Mouse (Mus musculus) mouse embryonic stem cell (cell line): ENCODE data around the gene Msh5.

Experiments
- in situ Hi-C, 2 experiments: fragments of 300-500 bp; cut with MboI; formaldehyde crosslinking; loops; 1 replicate in 1 of 2; 3 replicates in 1 of 2; pipeline ENCODE4 v1.14.3; 2019 to 2020; ENCODE audit warnings: low sequenced_read_pairs in 2 of 2, low pct_unique_long_range_greater_than_20kb in 1 of 2, mixed read lengths in 1 of 2; ENCODE audit not compliant: unreplicated experiment in 1 of 2

Gene Msh5

GRCm38 (mm10) chr17:35029691-35030532 is 16.6 kb downstream of the Msh5 start:
- in situ Hi-C loops = no loop called here

GRCm38 (mm10) chr17:35028315-35028714 is 18.2 kb downstream of the Msh5 start:
- in situ Hi-C loops = no loop called here

GRCm38 (mm10) chr17:35027277-35028068 is 19.1 kb downstream of the Msh5 start, which contains the start of gene Sapcd1:
Sapcd1 (minus strand) TSS chr17:35028016.
- in situ Hi-C loops = no loop called here

- in situ Hi-C loops = no loop called here
Measured at GRCm38 (mm10) chr17:35026206-35026605, 20.3 kb downstream of the Msh5 start.

- in situ Hi-C loops = loop anchor here in 1 of 2 experiments (5.0 kb wide), 1 partner anchor 87 kb away; no protein-coding TSS in a partner anchor
Measured at GRCm38 (mm10) chr17:35024691-35025488, 21.7 kb downstream of the Msh5 start.

- in situ Hi-C loops = loop anchor here in 1 of 2 experiments (5.0 kb wide), 1 partner anchor 88 kb away; no protein-coding TSS in a partner anchor
Measured at GRCm38 (mm10) chr17:35024261-35024660, 22.3 kb downstream of the Msh5 start.

- in situ Hi-C loops = loop anchor here in 1 of 2 experiments (5.0 kb wide), 1 partner anchor 89 kb away; no protein-coding TSS in a partner anchor
Measured at GRCm38 (mm10) chr17:35023756-35024155, 22.8 kb downstream of the Msh5 start.

GRCm38 (mm10) chr17:35023221-35023620 is 23.3 kb downstream of the Msh5 start:
- in situ Hi-C loops = loop anchor here in 1 of 2 experiments (5.0 kb wide), 1 partner anchor 89 kb away; no protein-coding TSS in a partner anchor

GRCm38 (mm10) chr17:35022541-35023060 is 23.9 kb downstream of the Msh5 start:
- in situ Hi-C loops = loop anchor here in 1 of 2 experiments (5.0 kb wide), 1 partner anchor 90 kb away; no protein-coding TSS in a partner anchor

GRCm38 (mm10) chr17:35021842-35022477 is 24.6 kb downstream of the Msh5 start:
- in situ Hi-C loops = loop anchor here in 1 of 2 experiments (5.0 kb wide), 1 partner anchor 90 kb away; no protein-coding TSS in a partner anchor

- in situ Hi-C loops = loop anchor here in 1 of 2 experiments (5.0 kb wide), 1 partner anchor 91 kb away; no protein-coding TSS in a partner anchor
Measured at GRCm38 (mm10) chr17:35021163-35021808, 25.3 kb downstream of the Msh5 start.

GRCm38 (mm10) chr17:35020551-35020950 is 26.0 kb downstream of the Msh5 start:
- in situ Hi-C loops = loop anchor here in 1 of 2 experiments (5.0 kb wide), 1 partner anchor 92 kb away; no protein-coding TSS in a partner anchor

- in situ Hi-C loops = loop anchor here (5.0 to 10.0 kb wide), 2 partner anchors 92 to 125 kb away; no protein-coding TSS in a partner anchor
Measured at GRCm38 (mm10) chr17:35019894-35020293, 26.7 kb downstream of the Msh5 start.

GRCm38 (mm10) chr17:35018171-35018570 is 28.4 kb downstream of the Msh5 start:
- in situ Hi-C loops = loop anchor here in 1 of 2 experiments (10.0 kb wide), 1 partner anchor 127 kb away; no protein-coding TSS in a partner anchor

- in situ Hi-C loops = loop anchor here in 1 of 2 experiments (10.0 kb wide), 1 partner anchor 127 kb away; no protein-coding TSS in a partner anchor
Measured at GRCm38 (mm10) chr17:35017706-35018030, 28.9 kb downstream of the Msh5 start.

- in situ Hi-C loops = loop anchor here in 1 of 2 experiments (10.0 kb wide), 1 partner anchor 128 kb away; no protein-coding TSS in a partner anchor
Measured at GRCm38 (mm10) chr17:35016791-35017705, 29.5 kb downstream of the Msh5 start.
